Mouse (Mus musculus) small intestine, adult 2 months (tissue): ENCODE results near the gene Hmces.
A peak's percentile ranks its signal among the peaks of the same experiment; 100 is the strongest.

ENCODE experiments used
- CTCF ChIP-seq: fragments of 200-500 bp; IDR thresholded peaks from 2 replicates; pipeline ENCODE4 v1.5.1; 2012; ENCODE audit warnings: low read depth, mild to moderate bottlenecking, control low read depth, inconsistent platforms, low read length, moderate library complexity, mixed read lengths; ENCODE audit not compliant: insufficient replicate concordance, insufficient read length; ENCODE audit errors: extremely low read depth
- POLR2A ChIP-seq: fragments of 200-500 bp; IDR thresholded peaks from 2 replicates; pipeline ENCODE4 v1.6.1; 2012; ENCODE audit warnings: low read depth, mild to moderate bottlenecking, control low read depth, inconsistent platforms, low read length, moderate library complexity

DNA sequence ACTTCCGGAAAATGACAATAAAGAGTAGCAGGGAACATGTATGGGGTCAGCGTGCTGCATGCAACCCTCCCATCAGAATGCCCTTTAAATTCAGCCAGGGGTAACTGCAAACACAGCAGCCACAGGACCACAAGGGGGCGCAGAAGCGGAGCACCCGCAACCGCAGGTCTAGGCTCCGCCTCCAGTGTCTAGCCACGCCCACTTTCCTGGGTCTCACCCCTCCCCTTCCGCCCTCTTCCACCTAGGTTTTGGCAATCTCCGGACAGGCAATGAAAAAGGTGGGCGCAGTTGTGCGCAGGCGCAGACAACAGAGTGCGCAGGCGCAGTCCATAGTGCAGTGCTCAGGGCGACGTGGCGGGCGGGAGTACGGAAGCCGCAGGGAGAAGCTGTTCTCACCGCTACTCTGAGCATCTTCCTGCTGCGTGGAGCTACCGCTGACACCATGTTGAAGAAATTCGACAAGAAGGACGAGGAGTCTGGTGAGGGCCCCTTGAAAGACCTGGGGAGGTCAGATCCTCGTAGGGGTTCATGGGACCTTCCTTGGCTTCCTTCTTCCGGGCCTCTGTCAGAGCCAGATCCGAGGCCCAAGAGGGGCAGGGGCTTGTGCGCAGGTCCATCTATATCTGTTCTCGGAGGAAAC, 26.0 kb upstream of the Hmces start, which contains the start of gene Copg1:
- TF ChIP-seq CTCF = peak; percentile 98
- TF ChIP-seq POLR2A = peak; percentile 85
